Mouse (Mus musculus): ENCODE measurements around the gene Hs6st1.

DNA sequence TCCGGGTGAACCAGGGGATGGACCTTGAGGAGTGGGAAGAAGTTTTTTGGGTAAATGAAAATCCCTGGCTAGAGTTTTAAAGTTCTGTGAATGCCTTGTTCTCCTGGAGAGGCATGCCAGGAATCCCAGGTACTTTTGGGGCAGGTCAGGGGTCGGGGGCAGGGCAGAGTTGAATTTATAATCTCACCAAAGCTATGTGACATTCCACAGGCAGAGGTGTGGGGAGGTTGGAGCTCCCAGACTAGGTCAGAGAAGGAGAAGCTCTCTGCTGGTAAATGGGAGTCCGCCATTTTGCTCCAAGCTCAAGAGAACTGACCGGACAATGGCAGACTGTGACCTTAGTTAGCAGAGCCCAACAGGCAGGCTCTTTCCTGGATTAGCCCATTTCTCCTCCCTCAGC lies 51.2 kb downstream of the Hs6st1 start:
- TF ChIP-seq CTCF (IDR thresholded peaks at IDR 0.05; ENCODE audit: extremely low read depth, insufficient read length, insufficient replicate concordance, low read depth, low read length) (no peak), POLR2A (IDR thresholded peaks at IDR 0.05; ENCODE audit: low read depth, low read length) (no peak)

Measured in small intestine, adult 2 months (tissue).